Mouse (Mus musculus): ENCODE results near the gene Gif. TPM values are rescaled to one million over a fixed set of nuclear protein-coding genes. Genes with fewer than 3 reads are reported as not detected.

Gene Gif
- polyA plus RNA-seq, 1 experiment from 2014 or later = not detected

DNA sequence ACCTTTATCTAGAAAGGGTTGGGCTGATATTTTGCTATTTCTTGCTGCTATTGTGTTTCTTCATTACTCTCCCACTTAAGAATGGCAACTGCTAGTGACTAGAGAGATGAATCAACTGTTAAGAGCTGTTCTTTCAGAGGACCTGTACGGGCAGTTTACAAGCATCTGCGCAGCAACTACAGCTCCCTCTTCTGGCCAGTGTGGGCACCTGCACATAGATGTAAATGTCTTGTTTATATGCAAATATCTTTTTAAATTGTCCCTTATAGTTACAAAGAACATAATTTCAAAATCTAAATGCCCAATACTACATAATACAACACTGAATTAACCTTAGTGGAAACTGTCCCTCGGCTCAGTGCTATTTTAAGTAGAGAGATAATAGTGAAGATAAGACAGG, 20.8 kb downstream of the Gif start:
- peaks cover 5% of the 10 kb centered on the region; the same call in 1 of the 2 replicates for H3K36me3 ChIP-seq
- ATAC-seq (replicated peaks) = no peak
- no peaks in the 10 kb centered on the region for H3K9me3 ChIP-seq
- H3K4me3 ChIP-seq = no peak overlapping the region
- H3K4me2 ChIP-seq (replicated peaks) = no peak overlapping the region
- peaks cover 13% of the 10 kb centered on the region for H3K4me1 ChIP-seq
- no peak overlapping the region for H3K27ac ChIP-seq (replicated peaks)
- 0 out of 2 replicates have a peak, but pooled peaks cover 3% of the 10 kb centered on the region for H3K27me3 ChIP-seq
- WGBS = 16% methylated on average over 3 of the region's 3 CpGs
- no peak overlapping the region for H3K9ac ChIP-seq (replicated peaks)

DNA sequence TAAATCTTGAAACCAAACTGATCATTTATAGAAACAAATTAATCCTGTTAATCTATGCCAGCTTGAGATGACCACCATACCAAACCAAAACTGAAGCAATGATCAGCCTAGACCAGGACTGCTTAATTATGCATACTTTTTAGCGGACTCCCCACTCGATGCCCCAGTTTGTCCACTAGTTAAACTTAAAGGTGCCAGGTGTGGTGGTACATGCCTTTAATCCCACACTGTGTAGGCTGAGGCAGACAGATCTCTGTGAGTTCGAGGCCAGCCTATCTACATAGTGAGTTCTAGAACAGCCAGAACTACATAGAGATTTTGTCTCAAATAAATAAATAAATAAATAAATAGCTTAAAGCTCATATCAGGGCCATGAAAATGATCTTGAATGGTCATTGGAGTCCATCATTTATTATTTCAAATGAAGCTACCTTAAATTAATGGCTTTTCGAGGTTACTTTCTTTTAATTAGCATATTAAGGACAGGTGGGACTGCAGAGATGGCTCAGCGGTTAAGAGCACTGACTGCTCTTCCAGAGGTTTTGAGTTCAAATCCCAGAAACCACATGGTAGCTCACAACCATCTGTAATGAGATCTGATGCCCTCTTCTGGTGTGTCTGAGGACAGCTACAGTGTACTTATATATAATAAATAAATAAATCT, 22.0 kb downstream of the Gif start:
- Histone ChIP-seq H3K4me2 (replicated peaks) (peak overlapping the region; percentile 67), H3K27ac (replicated peaks) (no peak overlapping the region), H3K27me3 (0 out of 2 replicates have a peak, but pooled peaks cover 3% of the 10 kb centered on the region), H3K4me1 (peaks cover 13% of the 10 kb centered on the region), H3K4me3 (no peak overlapping the region; the same call in 1 of the 2 replicates), H3K9me3 (no peaks in the 10 kb centered on the region), H3K36me3 (peaks cover 18% of the 10 kb centered on the region; the same call in 1 of the 2 replicates), H3K9ac (replicated peaks) (no peak overlapping the region)
- ATAC-seq (replicated peaks) = peak; percentile 4; the same call in 1 of the 2 replicates
- 93% methylated on average over 5 of the region's 5 CpGs for WGBS

DNA sequence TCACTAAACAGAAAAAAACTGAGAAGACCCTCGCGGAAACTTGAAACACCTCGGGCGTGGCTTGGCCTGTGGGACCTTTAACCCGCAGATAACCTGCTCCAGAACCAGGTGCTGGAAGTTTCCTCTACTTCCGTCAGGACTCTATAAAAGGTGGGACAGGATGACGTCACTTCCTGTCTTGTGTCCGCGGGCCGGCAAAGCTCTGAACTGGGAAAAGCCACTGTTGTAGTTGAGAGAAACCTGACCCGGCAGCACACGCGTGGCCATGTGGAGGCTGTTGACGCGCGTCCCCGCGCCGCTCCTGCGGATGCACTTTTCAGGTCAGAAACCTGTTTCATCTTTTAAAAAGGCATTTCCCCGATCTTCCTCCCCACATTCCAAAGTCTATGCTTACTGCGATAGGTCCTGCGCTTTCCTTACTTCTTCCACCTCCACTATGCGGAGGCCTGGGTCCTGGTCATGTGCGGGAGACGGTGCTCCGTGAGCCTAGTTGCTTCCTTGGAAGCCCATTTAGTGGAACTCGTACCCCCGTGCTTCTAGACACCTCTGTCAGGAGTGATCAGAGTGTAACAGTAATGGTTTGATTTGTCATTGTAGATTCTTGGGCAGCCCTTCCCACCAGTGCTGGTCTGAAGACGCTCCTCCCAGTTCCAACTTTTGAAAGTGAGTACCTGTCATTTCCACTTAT, 23.0 kb downstream of the Gif start, which contains the start of gene Mrpl16:
Gene Mrpl16 (plus strand): TSS at position 187 of the 688 bp plus-strand sequence.
- peak within 1 kb of the TSS; percentile 67 for H3K4me2 ChIP-seq (replicated peaks)
- H3K9me3 ChIP-seq = no peaks in the 10 kb centered on the region
- peak within 1 kb of the TSS; percentile 64 for H3K9ac ChIP-seq (replicated peaks)
- peaks cover 13% of the 10 kb centered on the region for H3K4me1 ChIP-seq
- H3K4me3 ChIP-seq = peak within 1 kb of the TSS; percentile 63
- peak; percentile 92 for ATAC-seq (replicated peaks)
- H3K27ac ChIP-seq (replicated peaks) = peak within 1 kb of the TSS; percentile 57
- WGBS = under 1% methylated on average over 30 of the region's 30 CpGs
- H3K36me3 ChIP-seq = peaks cover 25% of the 10 kb centered on the region; the same call in 1 of the 2 replicates
- H3K27me3 ChIP-seq = 0 out of 2 replicates have a peak, but pooled peaks cover 3% of the 10 kb centered on the region

DNA sequence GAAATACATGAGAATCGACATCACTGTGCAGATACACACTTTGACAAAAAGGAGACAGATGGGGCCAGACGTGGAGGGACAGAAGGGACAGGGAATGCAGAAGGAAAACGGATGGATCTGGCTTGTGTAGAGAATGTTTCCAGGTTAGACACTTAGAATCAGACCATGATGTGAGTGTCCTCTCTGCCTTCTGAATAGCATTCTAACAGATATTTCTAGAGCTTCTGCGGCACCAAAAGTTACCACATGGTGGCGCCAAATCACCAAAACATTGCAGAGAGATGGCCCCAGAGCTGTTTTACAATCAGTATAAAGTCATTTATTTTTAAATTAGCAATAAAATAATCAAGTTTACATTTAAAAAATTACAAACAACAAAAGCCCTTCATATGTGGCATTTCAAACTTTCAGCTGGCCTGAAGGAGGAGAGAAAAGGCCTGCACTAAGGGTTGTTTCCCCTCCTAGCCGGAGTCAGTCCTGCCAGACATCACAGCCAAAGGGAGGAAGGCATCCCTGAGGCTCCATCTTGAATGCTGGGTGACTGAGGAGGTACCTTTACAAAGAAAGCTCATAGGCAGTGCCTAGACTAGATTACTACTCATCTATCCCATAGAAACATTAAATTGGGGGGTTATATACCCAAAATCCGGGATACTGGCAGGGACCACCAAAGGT, 30.0 kb downstream of the Gif start:
- Histone ChIP-seq H3K27me3 (no peaks in the 10 kb centered on the region), H3K4me1 (no peaks in the 10 kb centered on the region), H3K36me3 (peaks cover 35% of the 10 kb centered on the region), H3K27ac (replicated peaks) (no peak overlapping the region), H3K9ac (replicated peaks) (no peak overlapping the region), H3K9me3 (no peaks in the 10 kb centered on the region), H3K4me2 (replicated peaks) (no peak overlapping the region), H3K4me3 (no peak overlapping the region)
- ATAC-seq (replicated peaks) = peak; percentile 64; the same call in 1 of the 2 replicates
- 61% methylated on average over 7 of the region's 7 CpGs for WGBS

DNA sequence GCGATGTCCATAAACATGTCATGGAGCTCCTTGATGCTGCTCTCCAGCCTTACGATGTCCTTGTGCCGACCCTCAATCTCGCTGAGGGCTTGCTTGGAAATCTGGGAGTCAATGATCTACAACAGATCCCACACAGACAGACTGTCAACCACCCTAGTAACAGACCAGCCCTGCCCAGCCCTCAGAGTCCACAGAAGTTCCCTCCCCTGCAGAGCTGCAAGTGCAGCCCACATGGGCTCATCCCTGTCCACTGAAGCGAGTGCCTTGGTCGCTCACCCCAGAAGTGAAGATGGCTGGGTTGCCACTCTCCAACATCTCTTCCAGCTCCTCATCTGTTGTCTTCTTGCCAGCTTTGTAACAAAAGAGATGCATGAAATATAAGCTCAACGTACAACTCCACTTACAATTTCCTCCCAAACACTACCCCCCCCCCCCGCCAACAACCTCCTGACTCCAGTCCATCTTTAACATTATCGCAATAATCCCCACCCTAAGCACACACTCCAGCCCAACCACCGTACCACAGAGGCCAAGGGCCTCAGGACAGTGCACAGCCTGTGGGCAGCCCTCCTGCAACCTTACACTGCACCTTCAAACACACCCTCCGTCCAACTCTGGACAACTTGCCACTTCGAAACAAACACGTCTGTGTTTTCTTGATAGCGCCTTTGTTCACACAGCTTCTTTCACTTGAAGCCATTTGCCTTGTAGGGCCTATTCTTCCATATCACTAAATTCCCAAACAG, 38.2 kb downstream of the Gif start:
- WGBS = 97% methylated on average over 14 of the region's 14 CpGs
- Histone ChIP-seq H3K27me3 (no peaks in the 10 kb centered on the region), H3K9me3 (no peaks in the 10 kb centered on the region), H3K4me3 (no peak overlapping the region), H3K4me2 (replicated peaks) (no peak overlapping the region), H3K27ac (replicated peaks) (no peak overlapping the region), H3K36me3 (no peaks in the 10 kb centered on the region), H3K4me1 (no peaks in the 10 kb centered on the region), H3K9ac (replicated peaks) (no peak overlapping the region)
- ATAC-seq (replicated peaks) = no peak

DNA sequence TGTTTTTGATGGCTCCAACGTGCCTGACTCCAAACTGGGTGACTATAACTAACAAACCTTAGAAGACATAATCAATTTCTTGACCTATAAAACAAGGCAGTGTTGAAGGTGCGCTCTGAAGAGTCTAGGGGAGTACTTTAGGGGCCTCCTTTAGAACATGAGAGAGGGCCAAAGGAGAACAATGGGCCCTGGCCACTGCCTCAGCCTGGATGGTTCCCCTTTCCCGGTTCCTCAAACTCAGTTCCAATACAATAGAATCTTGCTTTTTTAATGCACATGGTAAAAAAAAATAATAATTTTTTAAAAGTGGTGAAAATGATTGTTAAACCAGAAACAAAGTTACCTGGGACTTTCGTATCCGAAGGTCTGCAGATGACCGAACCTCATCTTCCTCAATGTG, 40.5 kb downstream of the Gif start:
- no peak overlapping the region for H3K4me2 ChIP-seq (replicated peaks)
- no peaks in the 10 kb centered on the region for H3K9me3 ChIP-seq
- no peak for ATAC-seq (replicated peaks)
- no peak overlapping the region for H3K27ac ChIP-seq (replicated peaks)
- no peaks in the 10 kb centered on the region for H3K36me3 ChIP-seq
- WGBS = 95% methylated on average over 6 of the region's 6 CpGs
- H3K4me3 ChIP-seq = no peak overlapping the region
- no peak overlapping the region for H3K9ac ChIP-seq (replicated peaks)
- H3K27me3 ChIP-seq = no peaks in the 10 kb centered on the region
- no peaks in the 10 kb centered on the region for H3K4me1 ChIP-seq

DNA sequence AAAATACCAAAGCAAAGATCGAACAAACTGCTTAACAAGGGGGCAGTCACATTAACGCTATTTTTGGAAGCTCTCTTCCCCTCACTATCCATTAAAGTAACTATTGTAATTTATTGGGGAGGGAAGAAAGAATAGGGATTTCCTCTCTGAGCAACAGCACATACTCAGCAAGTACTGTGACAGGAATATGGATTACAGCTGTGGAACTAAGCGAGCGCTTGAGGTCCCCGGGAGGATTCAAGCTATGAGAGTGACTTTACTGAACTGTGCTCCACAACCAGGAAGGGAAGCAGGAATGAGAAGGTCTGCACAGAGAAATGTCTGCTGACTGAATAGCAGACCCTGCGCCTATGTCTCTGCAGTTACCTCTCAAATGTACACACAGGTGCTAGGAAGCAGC, 41.5 kb downstream of the Gif start:
- no peak for ATAC-seq (replicated peaks)
- no peaks in the 10 kb centered on the region for H3K36me3 ChIP-seq
- WGBS = 96% methylated on average over 6 of the region's 6 CpGs

DNA sequence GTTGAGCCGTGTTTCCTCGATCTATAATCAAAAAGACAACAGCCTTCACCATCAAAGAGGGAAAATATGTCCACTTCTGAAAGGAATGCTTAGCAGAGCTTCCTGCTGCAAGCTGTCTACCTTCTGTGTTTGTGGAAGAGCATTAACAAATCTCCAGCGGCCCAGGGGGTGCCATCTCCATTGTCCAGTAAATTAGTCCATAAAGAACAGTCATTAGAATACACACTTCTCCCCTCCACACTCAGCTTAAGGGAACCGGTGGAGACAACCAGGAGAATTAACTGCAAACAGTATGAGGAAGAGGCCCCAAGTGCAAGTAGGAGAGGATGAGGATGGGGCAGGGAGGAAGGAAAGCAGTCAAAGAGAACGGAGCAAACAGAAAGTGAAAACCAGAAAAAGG, 44.5 kb downstream of the Gif start:
- Histone ChIP-seq H3K4me2 (replicated peaks) (no peak overlapping the region), H3K9ac (replicated peaks) (no peak overlapping the region), H3K36me3 (no peaks in the 10 kb centered on the region), H3K4me3 (no peak overlapping the region), H3K4me1 (no peaks in the 10 kb centered on the region), H3K9me3 (no peaks in the 10 kb centered on the region), H3K27ac (replicated peaks) (no peak overlapping the region), H3K27me3 (no peaks in the 10 kb centered on the region)
- WGBS = 70% methylated on average over 5 of the region's 5 CpGs
- no peak for ATAC-seq (replicated peaks)

More for the DNA sequence above, 41.5 kb downstream of the Gif start:
- no peak overlapping the region for H3K27ac ChIP-seq (replicated peaks)
- H3K9ac ChIP-seq (replicated peaks) = no peak overlapping the region
- H3K4me1 ChIP-seq = no peaks in the 10 kb centered on the region
- no peak overlapping the region for H3K4me2 ChIP-seq (replicated peaks)
- no peaks in the 10 kb centered on the region for H3K27me3 ChIP-seq
- H3K4me3 ChIP-seq = no peak overlapping the region
- H3K9me3 ChIP-seq = no peaks in the 10 kb centered on the region

DNA sequence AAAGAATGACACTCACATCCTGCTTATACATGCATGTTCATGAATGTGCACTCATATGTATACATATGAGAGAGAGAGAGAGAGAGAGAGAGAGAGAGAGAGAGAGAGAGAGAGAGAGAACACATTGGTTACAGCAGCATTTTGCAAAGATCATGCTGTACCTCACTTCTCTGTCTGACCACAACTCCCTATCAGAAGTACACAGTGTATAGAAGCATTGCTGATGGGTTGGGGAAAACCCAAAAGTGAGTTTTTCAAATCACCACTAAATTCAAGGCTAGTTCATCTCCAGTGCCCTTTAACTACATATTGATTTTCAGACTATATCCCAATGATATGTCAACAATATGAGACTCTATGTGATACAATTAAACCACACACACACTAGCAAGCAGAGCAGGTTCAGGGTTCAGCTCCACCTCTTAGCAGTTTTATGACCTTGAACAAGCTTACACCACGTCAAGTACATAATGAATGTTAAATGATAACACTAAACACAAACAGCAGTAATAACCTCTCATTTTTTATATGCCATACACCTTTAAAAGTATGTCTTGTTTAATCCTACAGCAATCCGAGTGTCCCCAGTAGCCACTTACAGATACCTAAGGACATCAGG, 46.5 kb downstream of the Gif start:
- Histone ChIP-seq H3K4me1 (no peaks in the 10 kb centered on the region), H3K9ac (replicated peaks) (no peak overlapping the region), H3K36me3 (no peaks in the 10 kb centered on the region), H3K27me3 (no peaks in the 10 kb centered on the region), H3K27ac (replicated peaks) (no peak overlapping the region), H3K4me2 (replicated peaks) (no peak overlapping the region), H3K4me3 (no peak overlapping the region), H3K9me3 (no peaks in the 10 kb centered on the region)
- WGBS = 80% methylated on average over 2 of the region's 2 CpGs
- no peak for ATAC-seq (replicated peaks)

DNA sequence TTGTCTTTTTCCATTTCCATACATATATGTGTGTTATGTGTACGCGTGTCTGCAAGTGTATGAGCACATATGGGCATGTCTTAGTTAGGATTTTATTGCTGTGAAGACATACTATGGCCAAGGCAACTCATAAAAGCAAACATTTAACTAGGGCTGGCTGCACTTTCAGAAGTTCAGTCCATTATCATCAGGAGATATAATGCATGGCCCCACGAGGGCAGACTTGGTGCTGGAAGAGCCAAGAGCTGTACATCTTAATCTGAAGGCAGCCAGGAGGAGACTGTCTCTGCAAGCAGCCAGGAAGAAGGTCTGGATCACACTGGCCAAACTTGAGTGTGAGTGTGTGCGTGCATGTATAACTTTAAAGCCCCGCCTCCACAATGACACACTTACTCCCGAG, 47.1 kb downstream of the Gif start:
- 81% methylated on average over 6 of the region's 6 CpGs for WGBS
- Histone ChIP-seq H3K27me3 (no peaks in the 10 kb centered on the region), H3K27ac (replicated peaks) (no peak overlapping the region), H3K36me3 (no peaks in the 10 kb centered on the region), H3K4me3 (no peak overlapping the region), H3K4me1 (no peaks in the 10 kb centered on the region), H3K4me2 (replicated peaks) (no peak overlapping the region), H3K9me3 (no peaks in the 10 kb centered on the region), H3K9ac (replicated peaks) (no peak overlapping the region)
- no peak for ATAC-seq (replicated peaks)

DNA sequence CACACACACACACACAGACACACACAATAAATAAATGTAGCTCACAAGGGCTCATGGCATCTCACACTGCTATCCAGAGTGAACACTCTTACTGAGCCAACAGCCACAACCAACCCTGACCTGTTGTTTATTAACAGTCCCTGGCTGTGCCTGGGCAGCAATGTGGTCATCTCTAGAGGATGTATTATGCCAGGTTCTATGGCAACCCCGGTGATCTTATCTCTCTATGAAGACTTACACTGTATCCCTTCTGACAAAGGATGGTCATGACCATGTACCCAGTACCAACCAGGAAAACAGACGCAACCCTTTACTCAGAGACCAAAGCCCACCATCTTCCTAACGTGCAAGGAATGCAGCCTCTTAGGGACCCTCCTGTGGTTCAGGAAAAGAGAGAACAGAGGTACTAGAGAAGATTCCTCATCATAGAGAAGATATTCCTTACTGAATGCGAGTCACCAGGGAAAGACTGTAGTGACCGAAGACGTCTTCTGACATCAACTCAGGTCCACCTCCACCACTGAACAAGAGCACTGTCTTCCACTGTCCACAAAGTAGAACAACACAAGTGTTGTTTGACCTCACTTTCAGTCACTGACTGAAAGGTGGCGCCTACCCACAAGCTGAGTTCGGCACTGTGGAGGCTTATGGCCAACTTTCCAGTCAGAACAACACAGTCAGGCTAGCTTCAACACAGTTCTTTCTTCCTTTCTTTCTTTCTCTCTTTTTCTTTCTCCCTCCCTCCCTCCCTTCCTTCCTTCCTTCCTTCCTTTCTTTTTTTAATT, 53.4 kb downstream of the Gif start:
- Histone ChIP-seq H3K4me1 (no peaks in the 10 kb centered on the region), H3K36me3 (no peaks in the 10 kb centered on the region), H3K27ac (replicated peaks) (no peak overlapping the region), H3K4me3 (no peak overlapping the region), H3K27me3 (no peaks in the 10 kb centered on the region), H3K9ac (replicated peaks) (no peak overlapping the region), H3K9me3 (no peaks in the 10 kb centered on the region), H3K4me2 (replicated peaks) (no peak overlapping the region)
- 83% methylated on average over 8 of the region's 8 CpGs for WGBS
- no peak for ATAC-seq (replicated peaks)

Data from forebrain, embryonic 15.5 days (tissue).